Mouse (Mus musculus) ovary, postnatal 10 days (tissue): ENCODE results near the gene Ddx54.

Experiments used
- DNase-seq: peaks from one replicate; pipeline ENCODE4 v3.0.0; 2022; ENCODE audit warnings: low spot score

The Ddx54 gene

GRCm38 (mm10) chr5:120612442-120612821, at the start of gene Ddx54, which contains the start of gene Rita1:
Gene Ddx54 (plus strand): TSS chr5:120612739.
Gene Rita1 (minus strand): TSS chr5:120612589.
- peak; percentile 96 for DNase-seq

GRCm38 (mm10) chr5:120562956-120563913, 49.3 kb upstream of the Ddx54 start:
- DNase-seq, result no peak

- DNase-seq, result no peak
These were observed 48.6 kb upstream of the Ddx54 start for GRCm38 (mm10) chr5:120563914-120564311.

- DNase-seq, result no peak
These were observed 47.2 kb upstream of the Ddx54 start for GRCm38 (mm10) chr5:120565171-120565905.

- DNase-seq, result no peak
These were observed 46.4 kb upstream of the Ddx54 start for GRCm38 (mm10) chr5:120566101-120566500.

GRCm38 (mm10) chr5:120566681-120567252, 45.8 kb upstream of the Ddx54 start:
- no peak for DNase-seq

GRCm38 (mm10) chr5:120567253-120567701, 45.3 kb upstream of the Ddx54 start:
- DNase-seq, result no peak

- DNase-seq, result no peak
These were observed 44.8 kb upstream of the Ddx54 start for GRCm38 (mm10) chr5:120567761-120568211.

- no peak for DNase-seq
These were observed 44.2 kb upstream of the Ddx54 start for GRCm38 (mm10) chr5:120568336-120568768.

- DNase-seq, result no peak
These were observed 43.6 kb upstream of the Ddx54 start for GRCm38 (mm10) chr5:120568964-120569363.

GRCm38 (mm10) chr5:120569791-120570190, 42.7 kb upstream of the Ddx54 start:
- no peak for DNase-seq

GRCm38 (mm10) chr5:120570289-120570897, 42.1 kb upstream of the Ddx54 start:
- DNase-seq, result no peak

- no peak for DNase-seq
These were observed 41.3 kb upstream of the Ddx54 start for GRCm38 (mm10) chr5:120571056-120571740.

- DNase-seq, result no peak
These were observed 38.0 kb upstream of the Ddx54 start for GRCm38 (mm10) chr5:120574469-120575063.

GRCm38 (mm10) chr5:120576781-120577301, 35.7 kb upstream of the Ddx54 start:
- DNase-seq, result no peak

GRCm38 (mm10) chr5:120577935-120578441, 34.6 kb upstream of the Ddx54 start:
- no peak for DNase-seq

GRCm38 (mm10) chr5:120578504-120579081, 33.9 kb upstream of the Ddx54 start:
- no peak for DNase-seq

GRCm38 (mm10) chr5:120579211-120579897, 33.2 kb upstream of the Ddx54 start:
- no peak for DNase-seq

GRCm38 (mm10) chr5:120579898-120580626, 32.5 kb upstream of the Ddx54 start:
- no peak for DNase-seq
